Mouse (Mus musculus) olfactory bulb, adult 2 months (tissue): ENCODE data around the gene Drg1.
"Not testable (repeated sequence)": the region's sequence is repeated elsewhere in the genome, so short reads cannot be mapped to it uniquely, and the experiment has no call there.

ENCODE experiments used
- CTCF ChIP-seq: fragments of 200-500 bp; IDR thresholded peaks from 2 replicates; pipeline ENCODE4 v1.5.1; 2012; ENCODE audit warnings: low read depth, mild to moderate bottlenecking, low read length, moderate library complexity; ENCODE audit not compliant: insufficient read depth
- POLR2A ChIP-seq: fragments of 200-500 bp; IDR thresholded peaks from 2 replicates; pipeline ENCODE4 v1.6.1; 2012; ENCODE audit warnings: mild to moderate bottlenecking, low read depth, low read length, moderate library complexity; ENCODE audit not compliant: insufficient read depth

- not testable (repeated sequence) for TF ChIP-seq CTCF, POLR2A
Measured at GRCm38 (mm10) chr11:3161370-3161769, 104.8 kb downstream of the Drg1 start.
